Mouse (Mus musculus): ENCODE results near the gene Fbxo17.

Fbxo17 gene

DNA sequence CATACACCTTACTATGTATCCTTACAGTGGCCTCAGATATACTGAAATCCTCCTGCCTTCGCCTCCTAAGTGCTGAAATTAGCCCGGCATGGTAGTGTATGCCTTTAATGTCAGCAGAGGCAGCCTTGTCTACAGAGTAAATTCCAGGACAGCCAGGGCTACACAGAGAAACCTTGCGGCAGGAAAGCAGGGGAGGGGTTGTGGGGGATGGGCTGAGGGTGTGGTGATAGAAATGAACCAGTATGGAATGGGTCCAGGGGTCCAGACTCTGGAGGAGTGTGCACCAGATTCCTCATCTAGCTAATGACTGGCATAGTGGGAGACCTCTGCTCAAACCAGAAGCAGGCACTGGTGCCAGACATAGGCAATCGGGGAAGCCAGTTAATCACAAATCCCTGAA lies 2.6 kb downstream of the Fbxo17 start:
- peak; percentile 24 to 46 for DNase-seq

DNA sequence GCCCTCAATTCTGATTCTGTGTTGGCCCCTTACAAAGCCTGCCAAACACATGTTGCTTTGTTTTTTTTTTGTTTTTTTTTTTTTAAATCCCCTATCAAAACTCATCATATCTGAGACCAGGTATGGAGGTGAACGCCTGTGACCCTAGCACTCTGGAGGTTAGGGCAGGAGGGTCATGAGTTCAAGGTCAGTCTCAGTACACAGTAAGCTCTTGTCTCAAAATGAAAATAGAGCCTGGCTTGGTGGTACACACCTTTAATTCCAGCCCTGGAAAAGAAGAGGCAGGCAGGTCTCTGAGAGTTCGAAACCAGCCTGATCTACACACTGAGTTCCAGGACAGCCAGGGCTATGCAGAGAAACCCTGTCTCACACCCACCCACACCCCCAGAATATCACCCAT lies 3.0 kb downstream of the Fbxo17 start:
- no peak for DNase-seq

DNA sequence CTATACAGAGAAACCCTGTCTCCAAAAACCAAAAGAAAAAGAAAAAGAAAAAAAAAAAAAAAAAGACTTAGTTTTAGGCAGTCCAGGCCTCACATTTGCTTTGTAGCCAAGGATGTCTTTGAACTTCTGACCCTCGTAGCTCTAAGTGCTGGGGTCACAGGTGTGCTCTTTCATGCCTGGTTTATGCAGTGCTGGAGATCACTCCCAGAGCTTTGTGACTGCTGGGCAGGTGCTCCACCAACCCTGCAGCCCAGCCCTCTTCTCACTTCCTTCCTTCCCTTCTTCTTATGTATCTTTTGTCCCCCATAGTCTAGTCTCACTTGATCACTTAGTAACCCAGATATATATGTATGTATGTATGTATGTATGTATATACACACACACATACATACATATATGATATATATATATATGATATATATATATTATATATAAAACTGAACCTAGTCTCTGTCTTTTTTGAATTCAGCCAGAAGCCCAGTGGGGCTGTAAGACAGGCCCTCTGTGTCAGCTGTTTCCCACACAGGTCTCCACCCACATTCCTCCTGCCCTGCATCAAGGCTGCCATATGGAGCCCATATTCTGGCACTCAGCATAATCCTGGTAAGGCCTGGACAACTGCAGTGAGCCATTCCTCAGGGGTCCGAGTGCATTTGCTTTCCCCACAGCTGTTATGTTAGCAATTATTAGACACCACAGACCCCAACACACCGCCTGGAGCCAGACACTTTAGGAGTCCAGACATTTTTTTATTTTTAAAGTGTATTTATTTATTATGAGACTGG lies 4.3 kb downstream of the Fbxo17 start:
- no peak for DNase-seq

- DNase-seq, result no peak
These were observed 5.5 kb downstream of the Fbxo17 start for GRCm38 (mm10) chr7:28722079-28722478.

GRCm38 (mm10) chr7:28724613-28725012 lies 8.0 kb downstream of the Fbxo17 start:
- no peak for DNase-seq

DNA sequence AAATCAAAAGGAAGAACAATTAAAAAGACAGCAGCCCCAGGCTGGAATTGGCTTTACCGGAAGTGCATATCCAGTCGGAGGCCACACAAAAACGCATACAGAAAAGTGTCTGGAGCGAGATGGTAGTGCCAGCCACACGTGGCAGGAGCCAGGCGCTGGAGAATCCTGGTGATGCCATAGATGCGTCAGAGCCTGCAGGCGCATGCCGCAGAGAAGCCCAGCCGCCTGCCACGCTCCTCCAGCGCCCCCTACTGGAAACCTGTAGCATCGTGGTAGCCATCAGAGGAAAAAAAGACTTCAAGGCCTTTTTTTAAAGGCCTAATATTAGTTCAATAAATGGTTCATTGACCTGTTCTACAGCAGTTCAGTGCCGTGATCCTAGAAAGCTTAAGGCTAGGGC lies 10.0 kb downstream of the Fbxo17 start:
- DNase-seq, result peak; percentile 83 to 86

DNA sequence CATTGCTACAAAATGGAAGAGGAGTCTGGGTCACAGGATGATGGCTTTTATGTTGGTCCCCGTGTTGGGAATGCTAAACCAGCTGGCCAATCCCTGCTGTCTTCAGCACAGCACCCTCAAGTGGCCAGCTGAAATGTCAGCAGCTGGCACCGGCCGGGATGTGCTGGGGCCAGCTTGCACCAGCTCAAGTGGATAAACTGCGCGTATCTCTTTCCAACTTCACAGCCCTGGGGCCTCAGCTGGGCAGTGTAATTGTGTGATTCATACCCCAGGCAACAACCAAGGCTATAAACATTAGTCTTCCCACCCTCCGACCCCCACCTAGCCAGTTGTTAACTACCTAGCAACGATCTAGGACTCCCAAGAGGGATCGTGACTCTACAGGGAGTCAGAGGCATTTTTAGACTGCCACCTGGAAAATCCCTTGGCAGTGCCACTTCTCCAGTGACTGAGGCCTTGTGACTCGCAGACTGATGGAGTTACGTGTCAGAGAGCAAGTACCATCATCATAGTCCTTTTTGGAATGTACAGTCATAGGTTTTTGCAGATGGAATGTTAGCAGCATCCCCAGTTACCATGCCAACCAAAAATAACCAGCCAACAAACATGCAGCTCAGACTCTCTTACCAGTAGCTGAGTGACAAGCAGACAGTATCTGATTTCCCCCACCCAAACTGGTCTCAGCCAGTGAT lies 11.2 kb downstream of the Fbxo17 start:
- peak; percentile 33 to 37 for DNase-seq

DNA sequence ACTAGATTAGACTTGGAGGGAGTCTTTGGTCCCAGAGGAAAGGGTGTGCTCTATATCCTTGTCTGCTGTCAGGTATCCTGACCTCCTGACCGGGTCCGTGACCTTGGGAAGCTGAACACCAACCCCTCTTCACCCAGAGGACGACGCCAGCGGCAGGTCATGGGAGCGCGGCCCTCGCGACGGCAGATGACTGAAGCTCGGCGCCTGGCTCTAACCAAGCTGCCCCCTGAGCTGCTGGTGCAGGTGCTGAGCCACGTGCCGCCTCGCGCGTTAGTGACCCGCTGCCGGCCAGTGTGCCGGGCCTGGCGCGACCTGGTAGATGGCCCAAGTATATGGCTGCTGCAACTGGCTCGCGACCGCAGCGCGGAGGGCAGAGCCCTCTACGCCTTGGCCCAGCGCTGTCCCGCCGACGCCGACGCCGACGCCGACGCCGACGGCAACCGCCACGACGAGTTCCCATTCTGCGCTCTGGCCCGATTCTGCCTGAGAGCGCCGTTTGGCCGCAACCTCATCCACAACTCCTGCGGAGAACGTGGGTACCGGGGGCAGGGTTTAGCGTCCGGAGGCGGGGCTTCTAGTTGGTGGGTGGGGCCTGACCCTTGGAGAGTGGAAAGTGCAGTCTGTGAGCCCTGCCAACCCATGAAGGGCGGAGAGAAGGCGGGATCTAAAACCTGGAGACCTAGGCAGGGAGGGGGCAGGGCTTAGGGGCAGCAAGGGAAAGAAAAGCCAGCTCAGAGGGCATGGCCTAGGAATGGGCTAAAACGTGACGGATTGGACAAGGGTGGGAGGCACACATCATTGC lies 15.9 kb downstream of the Fbxo17 start:
- peak; percentile 86 to 90 for DNase-seq

GRCm38 (mm10) chr7:28733211-28733610 lies 16.6 kb downstream of the Fbxo17 start:
- DNase-seq, result no peak

- no peak for DNase-seq
These were observed 19.1 kb downstream of the Fbxo17 start for GRCm38 (mm10) chr7:28735701-28736100.

DNA sequence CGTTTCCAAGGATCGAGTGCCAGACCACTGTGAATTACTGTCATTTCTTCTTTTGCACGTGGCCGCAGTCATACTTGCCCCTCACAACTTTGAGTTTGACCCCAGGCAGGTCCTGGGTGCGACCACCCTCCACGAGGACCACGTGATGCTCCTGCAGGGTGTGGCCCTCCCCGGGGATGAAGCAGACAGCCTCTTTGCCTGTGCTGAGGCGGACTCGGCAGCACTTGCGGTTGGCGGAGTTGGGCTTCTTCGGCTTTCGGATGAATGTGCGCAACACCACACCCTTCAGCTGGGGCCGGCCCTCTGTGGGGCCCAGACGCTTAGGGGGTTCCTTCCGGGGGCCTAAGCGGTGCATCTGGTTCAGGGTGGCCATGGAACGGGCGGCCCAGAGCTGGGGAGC lies 23.2 kb downstream of the Fbxo17 start:
- no peak for DNase-seq

GRCm38 (mm10) chr7:28740949-28741348 lies 24.3 kb downstream of the Fbxo17 start:
- DNase-seq, result peak in 1 of 2 experiments; percentile 15

DNA sequence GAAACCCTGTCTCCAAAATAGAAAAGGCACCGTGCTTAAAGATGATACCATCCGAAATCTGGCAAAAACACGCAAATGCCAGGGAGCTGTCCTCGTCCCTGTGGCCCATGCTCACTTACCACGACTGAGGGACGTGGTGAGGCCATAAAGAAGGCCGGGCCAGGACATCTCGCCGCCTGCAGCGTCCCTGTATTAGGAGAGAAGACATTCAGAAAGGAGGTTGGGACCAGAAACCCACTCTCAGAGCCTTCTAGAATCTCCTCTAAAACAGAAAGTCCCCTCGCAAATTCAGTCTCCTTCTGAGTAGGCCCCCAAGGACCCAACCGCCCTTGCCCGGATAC lies 24.7 kb downstream of the Fbxo17 start:
- no peak for DNase-seq

GRCm38 (mm10) chr7:28741709-28742438 lies 25.3 kb downstream of the Fbxo17 start, which contains the start of the genes Mrps12 and Sars2:
Gene Mrps12, minus strand, starts transcription at chr7:28741820.
Gene Sars2, plus strand, starts transcription at chr7:28741992.
- peak; percentile 94 to 97 for DNase-seq

DNA sequence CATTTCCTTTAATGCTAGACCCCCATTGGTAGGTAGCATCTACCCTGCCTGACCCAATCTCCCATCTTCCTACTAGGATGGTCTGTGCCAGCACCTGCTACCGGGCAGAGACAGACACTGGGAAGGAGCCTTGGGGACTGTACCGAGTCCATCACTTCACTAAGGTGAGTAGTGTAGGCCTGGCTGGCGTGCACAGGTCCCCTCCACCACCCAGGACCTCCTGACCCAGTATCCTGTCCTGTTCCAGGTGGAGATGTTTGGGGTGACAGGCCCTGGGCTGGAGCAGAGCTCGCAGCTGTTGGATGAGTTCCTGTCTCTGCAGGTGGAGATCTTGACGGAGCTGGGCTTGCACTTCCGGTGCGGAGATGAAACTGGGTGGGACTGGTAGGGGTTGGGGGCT lies 33.3 kb downstream of the Fbxo17 start:
- DNase-seq, result no peak

GRCm38 (mm10) chr7:28756079-28756478 lies 39.5 kb downstream of the Fbxo17 start, which contains the start of gene Ccer2:
Gene Ccer2, plus strand, starts transcription at chr7:28756174.
- DNase-seq, result no peak

- no peak for DNase-seq
These were observed 42.0 kb downstream of the Fbxo17 start for GRCm38 (mm10) chr7:28758623-28759022.

DNA sequence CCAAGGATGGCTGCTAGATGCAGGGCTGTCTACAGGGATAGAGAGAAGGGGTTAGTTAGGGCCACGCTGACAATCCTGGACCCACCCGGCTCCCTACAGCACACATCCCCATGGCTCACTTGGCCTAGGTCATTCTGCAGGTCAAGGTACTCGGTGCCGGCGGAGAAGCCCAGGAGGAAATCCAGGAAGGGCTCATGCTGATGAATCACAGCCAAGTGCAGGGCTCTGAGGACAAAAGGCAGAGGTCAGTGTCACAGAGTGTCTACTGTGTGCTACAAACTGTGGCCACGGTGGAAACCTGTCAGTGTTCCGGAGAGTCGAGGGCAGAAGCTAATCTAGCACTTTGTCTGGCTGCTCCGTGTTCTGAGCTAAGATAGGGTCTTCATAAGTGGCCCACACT lies 45.3 kb downstream of the Fbxo17 start:
- DNase-seq, result no peak

GRCm38 (mm10) chr7:28765211-28765610 lies 48.6 kb downstream of the Fbxo17 start:
- no peak for DNase-seq

DNA sequence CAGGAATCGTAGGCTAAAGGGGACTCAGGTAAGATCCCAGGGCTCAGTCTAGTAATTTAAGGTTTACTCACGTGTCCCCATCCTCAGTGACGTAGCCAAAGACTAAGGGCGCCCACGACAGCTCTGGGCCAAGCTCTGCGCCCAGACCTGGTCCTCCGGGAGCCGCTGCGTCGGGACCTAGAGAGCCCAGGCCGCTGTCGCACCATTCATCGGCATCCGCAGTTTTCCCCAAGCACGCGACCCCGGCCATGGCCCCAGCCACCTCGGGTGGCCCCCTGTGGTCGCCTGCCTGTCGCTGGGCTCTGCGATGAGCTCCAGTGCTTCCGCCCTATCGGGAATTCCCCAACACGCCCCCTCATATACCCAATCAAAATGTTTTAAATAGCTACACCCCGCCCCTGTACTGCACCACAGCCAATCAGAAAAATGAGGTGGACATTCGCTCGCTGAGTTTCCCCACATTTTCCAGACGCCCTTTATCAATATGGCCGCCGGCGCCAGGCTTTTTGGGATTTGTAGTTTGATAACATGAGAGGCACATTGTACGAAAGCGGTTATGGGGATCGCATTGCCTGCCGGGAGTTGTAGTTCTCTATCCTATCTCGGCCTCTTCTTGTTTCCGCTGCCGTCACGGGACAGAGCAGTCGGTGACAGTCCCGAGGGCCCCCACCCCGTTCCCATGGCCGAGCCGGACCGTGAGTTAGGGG lies 49.7 kb downstream of the Fbxo17 start, which contains the start of gene Sirt2:
Sirt2 (plus strand) TSS at position 563 of the 707 bp plus-strand sequence.
- peak; percentile 95 to 97 for DNase-seq

DNA sequence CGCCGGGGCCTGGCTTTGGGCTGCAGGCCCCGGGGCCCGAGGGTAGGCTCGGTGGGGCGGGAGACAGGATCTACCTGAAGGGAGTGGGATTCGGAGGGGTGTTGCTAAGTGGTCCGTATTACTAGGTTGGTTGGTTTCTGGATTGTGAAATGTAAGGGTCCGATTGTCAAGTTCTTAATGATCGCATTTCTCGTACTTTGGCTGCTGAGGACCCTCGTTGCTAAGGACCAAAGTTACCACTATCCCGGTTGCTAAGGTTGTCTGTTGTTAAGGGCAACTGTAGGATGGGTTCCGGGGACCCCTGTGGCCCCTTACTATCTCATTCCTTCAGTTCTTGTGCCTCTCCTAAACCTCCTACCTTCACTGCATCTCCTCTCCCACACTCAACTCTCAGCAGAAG lies 50.3 kb downstream of the Fbxo17 start:
- no peak for DNase-seq

- no peak for DNase-seq
These were observed 50.9 kb downstream of the Fbxo17 start, which contains the start of gene Nfkbib for GRCm38 (mm10) chr7:28767462-28767965. Gene Nfkbib, minus strand, starts transcription at chr7:28767512.
